Mouse (Mus musculus): ENCODE data around the gene Tmem242. TPM values are rescaled to one million over a fixed set of nuclear protein-coding genes. Genes with fewer than 3 reads are reported as not detected.

Tmem242 gene
- polyA plus RNA-seq, 1 experiment = 67.8 TPM

DNA sequence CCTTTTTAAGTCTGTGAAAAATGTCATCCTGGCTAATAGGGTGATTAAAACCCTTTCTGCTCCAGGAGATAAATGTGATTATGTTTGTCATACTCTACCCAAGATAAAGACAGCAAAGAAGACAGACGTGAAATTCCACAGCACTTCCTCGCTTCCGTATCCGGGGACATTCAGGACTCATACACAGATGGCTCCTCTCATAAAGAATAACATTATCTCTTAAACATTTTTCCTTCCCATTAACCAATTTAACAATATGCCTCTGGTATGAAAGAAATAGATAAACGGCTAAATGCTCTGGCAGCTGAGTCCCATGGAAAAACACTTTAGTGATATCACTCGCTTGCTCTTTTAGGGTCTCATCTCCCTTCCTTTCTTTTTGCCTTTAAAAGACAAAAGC, 33.0 kb downstream of the Tmem242 start:
- Histone ChIP-seq H3K79me3 (ENCODE audit: low read depth) (no peaks in the 10 kb centered on the region), H3K36me3 (ENCODE audit: control insufficient read depth, insufficient read depth) (no peaks in the 10 kb centered on the region), H3ac (ENCODE audit: control insufficient read depth, insufficient read length, low read depth) (no peak overlapping the region), H3K4me3 (ENCODE audit: insufficient read depth, poor library complexity, severe bottlenecking) (no peak overlapping the region), H3K27me3 (ENCODE audit: control insufficient read depth, insufficient read depth, insufficient read length) (no peaks in the 10 kb centered on the region), H3K79me2 (ENCODE audit: control insufficient read depth, insufficient read depth) (no peaks in the 10 kb centered on the region)
- no peak for TF ChIP-seq CTCF (IDR thresholded peaks at IDR 0.05; ENCODE audit: control insufficient read depth, insufficient read depth, insufficient read length)
- no peak for TF ChIP-seq USF1 (IDR thresholded peaks at IDR 0.05; ENCODE audit: low read depth)
- TF ChIP-seq MAX (IDR thresholded peaks at IDR 0.05) = no peak
- TF ChIP-seq MYOD1 (IDR thresholded peaks at IDR 0.05; ENCODE audit: control insufficient read depth, insufficient read length, low read depth) = no peak
- no peak for TF ChIP-seq MYOG (IDR thresholded peaks at IDR 0.05; ENCODE audit: control insufficient read depth, extremely low read depth, insufficient read length)
- TF ChIP-seq FOSL1 (IDR thresholded peaks at IDR 0.05; ENCODE audit: insufficient read depth, low read length, poor library complexity, severe bottlenecking) = no peak
- no peak for TF ChIP-seq CEBPB (IDR thresholded peaks at IDR 0.05; ENCODE audit: low read depth)

DNA sequence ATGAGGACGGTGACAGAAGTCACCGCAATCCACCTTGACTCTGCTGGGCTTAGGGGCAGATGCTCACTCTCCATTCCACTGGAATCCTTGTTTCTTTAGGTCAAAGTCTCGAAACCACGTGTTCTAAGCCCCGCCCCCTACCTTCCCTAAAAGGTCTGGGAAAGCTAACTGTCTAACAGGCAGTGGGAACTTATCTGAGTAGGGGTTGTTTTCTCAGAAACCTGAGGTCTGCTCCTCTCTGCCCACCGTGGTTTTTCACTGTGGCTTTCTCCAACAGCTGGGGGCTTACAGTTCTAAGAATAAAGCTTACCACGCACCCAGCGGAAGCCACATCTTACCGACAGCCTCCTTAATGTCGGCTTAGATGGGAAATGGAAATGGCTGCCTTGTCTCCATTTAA, 33.5 kb downstream of the Tmem242 start:
- no peaks in the 10 kb centered on the region for H3K79me2 ChIP-seq (ENCODE audit: control insufficient read depth, insufficient read depth)
- H3K36me3 ChIP-seq (ENCODE audit: control insufficient read depth, insufficient read depth) = no peaks in the 10 kb centered on the region
- no peak overlapping the region for H3ac ChIP-seq (ENCODE audit: control insufficient read depth, insufficient read length, low read depth)
- H3K4me3 ChIP-seq (ENCODE audit: insufficient read depth, poor library complexity, severe bottlenecking) = no peak overlapping the region
- no peaks in the 10 kb centered on the region for H3K79me3 ChIP-seq (ENCODE audit: low read depth)
- no peak for TF ChIP-seq FOSL1 (IDR thresholded peaks at IDR 0.05; ENCODE audit: insufficient read depth, low read length, poor library complexity, severe bottlenecking)
- TF ChIP-seq MYOD1 (IDR thresholded peaks at IDR 0.05; ENCODE audit: control insufficient read depth, insufficient read length, low read depth) = no peak
- peak; percentile 38 for TF ChIP-seq USF1 (IDR thresholded peaks at IDR 0.05; ENCODE audit: low read depth)
- no peak for TF ChIP-seq MAX (IDR thresholded peaks at IDR 0.05)
- H3K27me3 ChIP-seq (ENCODE audit: control insufficient read depth, insufficient read depth, insufficient read length) = no peaks in the 10 kb centered on the region

DNA sequence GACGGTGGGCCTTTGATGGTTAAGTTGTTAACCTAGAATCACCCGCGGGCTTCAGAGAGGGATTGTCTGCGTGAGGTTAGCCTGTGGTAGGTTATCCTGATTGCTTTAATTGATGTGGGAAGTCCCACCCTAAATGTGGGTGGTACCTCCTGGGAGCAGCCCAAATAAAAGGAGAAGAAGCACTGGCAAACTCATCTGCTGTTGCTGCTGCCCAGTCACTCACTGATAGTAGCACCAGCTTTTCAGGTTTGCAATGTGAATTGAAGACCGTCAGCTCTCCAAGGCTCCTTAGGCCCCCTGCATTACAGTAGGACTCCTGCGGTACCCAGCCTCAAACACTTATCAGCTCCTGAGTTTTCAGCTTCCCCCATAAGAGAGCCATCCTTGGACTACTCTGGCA, 36.2 kb downstream of the Tmem242 start:
- H3K4me3 ChIP-seq (ENCODE audit: insufficient read depth, poor library complexity, severe bottlenecking) = no peak overlapping the region
- H3K79me2 ChIP-seq (ENCODE audit: control insufficient read depth, insufficient read depth) = no peaks in the 10 kb centered on the region
- H3K27me3 ChIP-seq (ENCODE audit: control insufficient read depth, insufficient read depth, insufficient read length) = peaks cover 8% of the 10 kb centered on the region
- H3K79me3 ChIP-seq (ENCODE audit: low read depth) = no peaks in the 10 kb centered on the region
- TF ChIP-seq MYOG (IDR thresholded peaks at IDR 0.05; ENCODE audit: control insufficient read depth, extremely low read depth, insufficient read length) = no peak
- TF ChIP-seq MYOD1 (IDR thresholded peaks at IDR 0.05; ENCODE audit: control insufficient read depth, insufficient read length, low read depth) = no peak
- no peak for TF ChIP-seq USF1 (IDR thresholded peaks at IDR 0.05; ENCODE audit: low read depth)
- TF ChIP-seq CEBPB (IDR thresholded peaks at IDR 0.05; ENCODE audit: low read depth) = no peak
- no peak for TF ChIP-seq MAX (IDR thresholded peaks at IDR 0.05)
- no peak for TF ChIP-seq FOSL1 (IDR thresholded peaks at IDR 0.05; ENCODE audit: insufficient read depth, low read length, poor library complexity, severe bottlenecking)
- no peak for TF ChIP-seq CTCF (IDR thresholded peaks at IDR 0.05; ENCODE audit: control insufficient read depth, insufficient read depth, insufficient read length)
- H3K36me3 ChIP-seq (ENCODE audit: control insufficient read depth, insufficient read depth) = no peaks in the 10 kb centered on the region
- no peak overlapping the region for H3ac ChIP-seq (ENCODE audit: control insufficient read depth, insufficient read length, low read depth)

DNA sequence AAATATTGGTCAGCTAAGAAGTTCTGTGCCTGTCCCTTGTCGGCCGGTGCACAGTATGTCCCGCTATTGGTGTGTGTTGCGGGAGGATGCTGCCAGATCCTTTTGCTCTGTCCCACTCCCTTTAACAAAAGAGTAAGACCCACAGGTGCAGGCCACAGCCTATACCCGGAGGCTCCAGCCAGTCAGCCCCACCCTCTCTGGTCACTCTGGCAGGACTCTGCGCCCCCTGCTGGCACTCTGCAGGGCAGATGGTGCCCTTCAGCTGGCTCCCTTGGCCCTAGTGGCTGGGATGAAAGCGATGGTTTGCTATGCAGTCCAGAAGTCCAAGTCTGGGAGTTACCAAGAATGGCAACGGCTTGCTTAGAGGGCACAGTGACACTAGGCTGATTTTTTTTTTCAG, 37.4 kb downstream of the Tmem242 start:
- Histone ChIP-seq H3K36me3 (ENCODE audit: control insufficient read depth, insufficient read depth) (no peaks in the 10 kb centered on the region), H3K27me3 (ENCODE audit: control insufficient read depth, insufficient read depth, insufficient read length) (peaks cover 11% of the 10 kb centered on the region), H3K79me2 (ENCODE audit: control insufficient read depth, insufficient read depth) (no peaks in the 10 kb centered on the region), H3K79me3 (ENCODE audit: low read depth) (no peaks in the 10 kb centered on the region), H3ac (ENCODE audit: control insufficient read depth, insufficient read length, low read depth) (no peak overlapping the region), H3K4me3 (ENCODE audit: insufficient read depth, poor library complexity, severe bottlenecking) (no peak overlapping the region)
- TF ChIP-seq FOSL1 (IDR thresholded peaks at IDR 0.05; ENCODE audit: insufficient read depth, low read length, poor library complexity, severe bottlenecking) (no peak), MAX (IDR thresholded peaks at IDR 0.05) (no peak), USF1 (IDR thresholded peaks at IDR 0.05; ENCODE audit: low read depth) (no peak), CTCF (IDR thresholded peaks at IDR 0.05; ENCODE audit: control insufficient read depth, insufficient read depth, insufficient read length) (peak; percentile 99), MYOG (IDR thresholded peaks at IDR 0.05; ENCODE audit: control insufficient read depth, extremely low read depth, insufficient read length) (no peak)

DNA sequence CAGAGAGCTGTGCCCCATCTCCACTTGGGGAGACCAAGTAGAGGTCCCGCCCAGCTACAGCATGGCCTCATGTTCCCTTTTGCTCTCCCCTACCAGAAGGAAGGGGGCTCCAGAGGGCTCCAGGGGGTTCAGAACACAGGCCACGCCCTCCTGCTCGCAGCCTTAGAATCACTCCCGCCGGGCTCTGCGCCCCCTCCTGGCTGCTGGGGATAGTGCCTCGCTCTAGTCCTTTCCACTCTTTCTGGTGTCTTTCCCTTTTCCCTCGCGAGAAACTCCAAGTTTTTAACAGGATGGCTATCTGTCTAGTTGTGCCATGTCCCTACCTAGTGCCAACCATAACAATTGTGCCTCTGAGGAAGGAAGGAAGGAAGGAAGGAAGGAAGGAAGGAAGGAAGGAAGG, 38.0 kb downstream of the Tmem242 start:
- H3K79me3 ChIP-seq (ENCODE audit: low read depth) = no peaks in the 10 kb centered on the region
- no peaks in the 10 kb centered on the region for H3K79me2 ChIP-seq (ENCODE audit: control insufficient read depth, insufficient read depth)
- H3ac ChIP-seq (ENCODE audit: control insufficient read depth, insufficient read length, low read depth) = no peak overlapping the region
- H3K36me3 ChIP-seq (ENCODE audit: control insufficient read depth, insufficient read depth) = no peaks in the 10 kb centered on the region
- TF ChIP-seq MAX (IDR thresholded peaks at IDR 0.05) (no peak), CTCF (IDR thresholded peaks at IDR 0.05; ENCODE audit: control insufficient read depth, insufficient read depth, insufficient read length) (peak; percentile 88)
- no peak overlapping the region for H3K4me3 ChIP-seq (ENCODE audit: insufficient read depth, poor library complexity, severe bottlenecking)
- peaks cover 11% of the 10 kb centered on the region for H3K27me3 ChIP-seq (ENCODE audit: control insufficient read depth, insufficient read depth, insufficient read length)

DNA sequence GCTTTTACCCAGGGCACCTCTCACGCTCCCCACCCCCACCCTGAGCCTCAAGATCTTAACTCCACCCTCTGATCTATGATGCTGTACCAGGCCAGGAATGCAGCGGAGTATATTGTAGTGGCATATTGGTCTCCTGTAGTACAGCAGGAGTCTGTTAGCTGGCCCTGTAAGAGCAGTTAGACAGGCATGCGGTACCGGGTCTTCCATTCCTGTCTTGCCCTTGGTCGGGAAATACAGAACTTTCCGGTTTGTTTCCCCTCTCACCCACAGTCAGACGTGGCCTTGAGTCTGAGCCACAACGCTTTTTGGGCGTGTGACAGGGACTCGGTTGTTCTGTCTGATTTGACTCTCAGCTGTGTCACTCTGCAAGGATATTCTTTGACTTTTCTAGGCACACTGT, 38.8 kb downstream of the Tmem242 start:
- H3K27me3 ChIP-seq (ENCODE audit: control insufficient read depth, insufficient read depth, insufficient read length) = peaks cover 11% of the 10 kb centered on the region
- H3K36me3 ChIP-seq (ENCODE audit: control insufficient read depth, insufficient read depth) = no peaks in the 10 kb centered on the region
- no peak overlapping the region for H3ac ChIP-seq (ENCODE audit: control insufficient read depth, insufficient read length, low read depth)
- TF ChIP-seq FOSL1 (IDR thresholded peaks at IDR 0.05; ENCODE audit: insufficient read depth, low read length, poor library complexity, severe bottlenecking) (no peak), CEBPB (IDR thresholded peaks at IDR 0.05; ENCODE audit: low read depth) (no peak), MYOG (IDR thresholded peaks at IDR 0.05; ENCODE audit: control insufficient read depth, extremely low read depth, insufficient read length) (no peak), MYOD1 (IDR thresholded peaks at IDR 0.05; ENCODE audit: control insufficient read depth, insufficient read length, low read depth) (no peak), MAX (IDR thresholded peaks at IDR 0.05) (no peak), CTCF (IDR thresholded peaks at IDR 0.05; ENCODE audit: control insufficient read depth, insufficient read depth, insufficient read length) (no peak), USF1 (IDR thresholded peaks at IDR 0.05; ENCODE audit: low read depth) (no peak)
- no peak overlapping the region for H3K4me3 ChIP-seq (ENCODE audit: insufficient read depth, poor library complexity, severe bottlenecking)
- no peaks in the 10 kb centered on the region for H3K79me2 ChIP-seq (ENCODE audit: control insufficient read depth, insufficient read depth)
- H3K79me3 ChIP-seq (ENCODE audit: low read depth) = no peaks in the 10 kb centered on the region

All from C2C12 (cell line).